Mouse (Mus musculus): Measurements from ENCODE around the gene Cacna1b. TPM values are rescaled to one million over a fixed set of nuclear protein-coding genes. Genes with fewer than 3 reads are reported as not detected.

The Cacna1b gene
- polyA plus RNA-seq (2014; fragmentation: Illumina TruSeq; extraction: RNeasy Lipid Tissue Mini Kit (QIAGEN cat#74804); ENCODE audit: low read depth, low replicate concordance) = not detected

DNA sequence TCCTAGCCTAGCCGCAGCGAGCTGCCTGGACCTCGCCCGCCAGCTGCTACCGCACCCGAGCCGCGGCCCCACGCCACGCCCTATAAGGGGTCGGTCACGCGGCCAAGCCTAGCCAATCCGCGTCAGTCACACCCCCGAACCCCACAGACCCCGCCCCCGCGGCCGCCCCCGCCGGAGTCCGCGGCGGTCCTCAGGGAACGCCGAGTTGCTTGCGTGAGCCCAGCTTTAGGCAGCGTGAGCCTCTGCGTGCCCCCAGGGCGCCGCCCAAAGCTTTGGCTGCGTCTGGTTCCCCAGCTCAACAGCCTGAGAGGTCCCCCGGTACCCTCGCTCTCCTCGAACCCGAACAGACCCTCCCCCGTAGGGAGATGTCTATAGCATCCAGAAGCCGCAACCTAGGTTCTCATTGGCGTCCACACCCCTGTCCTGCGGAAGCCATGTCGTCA is at the start of gene Cacna1b:
Cacna1b (minus strand) TSS at position 38 of the 443 bp plus-strand sequence.

Other genes with a start within 250 kb of the Cacna1b start
- 16.0 TPM for gene Ehmt1, start 156.5 kb upstream of the Cacna1b start, polyA plus RNA-seq (2014; fragmentation: Illumina TruSeq; extraction: RNeasy Lipid Tissue Mini Kit (QIAGEN cat#74804); ENCODE audit: low read depth, low replicate concordance)
- 9.0 TPM for gene Arrdc1, start 172.1 kb upstream of the Cacna1b start, polyA plus RNA-seq (2014; fragmentation: Illumina TruSeq; extraction: RNeasy Lipid Tissue Mini Kit (QIAGEN cat#74804); ENCODE audit: low read depth, low replicate concordance)
- gene Zmynd19, start 186.6 kb upstream of the Cacna1b start, polyA plus RNA-seq (2014; fragmentation: Illumina TruSeq; extraction: RNeasy Lipid Tissue Mini Kit (QIAGEN cat#74804); ENCODE audit: low read depth, low replicate concordance) = 15.5 TPM
- gene Dph7, start 199.2 kb upstream of the Cacna1b start, polyA plus RNA-seq (2014; fragmentation: Illumina TruSeq; extraction: RNeasy Lipid Tissue Mini Kit (QIAGEN cat#74804); ENCODE audit: low read depth, low replicate concordance) = 9.7 TPM
- 116 TPM for gene Mrpl41, start 211.9 kb upstream of the Cacna1b start, polyA plus RNA-seq (2014; fragmentation: Illumina TruSeq; extraction: RNeasy Lipid Tissue Mini Kit (QIAGEN cat#74804); ENCODE audit: low read depth, low replicate concordance)
- gene Pnpla7, start 212.9 kb upstream of the Cacna1b start, polyA plus RNA-seq (2014; fragmentation: Illumina TruSeq; extraction: RNeasy Lipid Tissue Mini Kit (QIAGEN cat#74804); ENCODE audit: low read depth, low replicate concordance) = 21.6 TPM